Mouse (Mus musculus) limb, embryonic 15.5 days (tissue): ENCODE measurements at regions not wholly inside any gene's neighbourhood (a gene's known extent, or its start where the extent isn't known, plus 50 kb on each side); places are given as distances from the start of the nearest gene placed in this dataset.

ENCODE experiments used
- ATAC-seq: fragments of 200-750 bp; cut with Nextera tagmentation; 2 replicates; pipeline ENCODE4 v1.8.0; 2017; ENCODE audit warnings: low read depth, moderate TSS enrichment; ENCODE audit not compliant: insufficient number of reproducible peaks, low FRiP score, low TSS enrichment
- H3K27ac ChIP-seq: fragments of 300-500 bp; sonication (generic); 2 replicates; pipeline ENCODE4 v1.5.1; 2015; ENCODE audit warnings: moderate library complexity, mild to moderate bottlenecking, inconsistent platforms
- H3K27me3 ChIP-seq: fragments of 300-500 bp; sonication (generic); 2 replicates; pipeline ENCODE4 v1.6.1; 2015; ENCODE audit warnings: inconsistent platforms
- H3K36me3 ChIP-seq: fragments of 300-500 bp; sonication (generic); 2 replicates; pipeline ENCODE4 v1.6.1; 2015; ENCODE audit warnings: inconsistent platforms
- H3K4me1 ChIP-seq: fragments of 300-500 bp; sonication (generic); 2 replicates; pipeline ENCODE4 v1.6.1; 2015; ENCODE audit warnings: inconsistent platforms
- H3K4me2 ChIP-seq: fragments of 300-500 bp; sonication (generic); 2 replicates; pipeline ENCODE4 v1.6.1; 2015; ENCODE audit warnings: mild to moderate bottlenecking, inconsistent platforms
- H3K4me3 ChIP-seq: fragments of 300-500 bp; sonication (generic); 2 replicates; pipeline ENCODE4 v1.5.1; 2015; ENCODE audit warnings: mild to moderate bottlenecking, inconsistent platforms
- H3K9ac ChIP-seq: fragments of 300-500 bp; sonication (generic); 2 replicates; pipeline ENCODE4 v1.6.1; 2015; ENCODE audit warnings: inconsistent platforms
- H3K9me3 ChIP-seq: fragments of 300-500 bp; sonication (generic); 2 replicates; pipeline ENCODE4 v1.6.1; 2016; ENCODE audit warnings: inconsistent platforms
- WGBS: fragments of 180-500 bp; shearing (Covaris S2); methylation state at CpG from one replicate; pipeline ENCODE4 v1.1.7; 2015; 5-methylcytosine and 5-hydroxymethylcytosine counted together

GRCm38 (mm10) chr1:177322745-177323299 is 64.8 kb upstream of the Akt3 start:
- H3K4me1 ChIP-seq: peaks cover 8% of the 10 kb centered on the region; the same call in 1 of the 2 replicates
- H3K36me3 ChIP-seq: no peaks in the 10 kb centered on the region
- peak overlapping the region; percentile 42 for H3K4me3 ChIP-seq
- H3K27me3 ChIP-seq: 0 out of 2 replicates have a peak, but pooled peaks cover 6% of the 10 kb centered on the region
- ATAC-seq: no peak
- peak overlapping the region; percentile 10; the same call in 1 of the 2 replicates for H3K9ac ChIP-seq
- H3K27ac ChIP-seq: no peak overlapping the region
- H3K9me3 ChIP-seq: no peaks in the 10 kb centered on the region
- peak overlapping the region; percentile 85 for H3K4me2 ChIP-seq
- under 1% methylated on average over 40 of the region's 40 CpGs for WGBS

GRCm38 (mm10) chr1:177322307-177322685 is 64.3 kb upstream of the Akt3 start:
- Histone ChIP-seq H3K4me1 (peaks cover 8% of the 10 kb centered on the region; the same call in 1 of the 2 replicates), H3K27ac (no peak overlapping the region), H3K9ac (peak overlapping the region; percentile 10; the same call in 1 of the 2 replicates), H3K4me2 (peak overlapping the region; percentile 85), H3K36me3 (no peaks in the 10 kb centered on the region), H3K9me3 (no peaks in the 10 kb centered on the region), H3K4me3 (peak overlapping the region; percentile 42), H3K27me3 (0 out of 2 replicates have a peak, but pooled peaks cover 6% of the 10 kb centered on the region)
- WGBS: 8% methylated on average over 6 of the region's 6 CpGs
- no peak for ATAC-seq

- no peaks in the 10 kb centered on the region for H3K9me3 ChIP-seq
- 49% methylated on average over 5 of the region's 5 CpGs for WGBS
- H3K4me3 ChIP-seq: no peak overlapping the region
- H3K27me3 ChIP-seq: 0 out of 2 replicates have a peak, but pooled peaks cover 6% of the 10 kb centered on the region
- no peak overlapping the region; the same call in 1 of the 2 replicates for H3K4me2 ChIP-seq
- H3K36me3 ChIP-seq: no peaks in the 10 kb centered on the region
- no peak overlapping the region for H3K9ac ChIP-seq
- no peak for ATAC-seq
- H3K4me1 ChIP-seq: peaks cover 8% of the 10 kb centered on the region; the same call in 1 of the 2 replicates
- H3K27ac ChIP-seq: no peak overlapping the region
Measured at GRCm38 (mm10) chr1:177321655-177322306, 63.8 kb upstream of the Akt3 start.

- Histone ChIP-seq H3K4me2 (no peak overlapping the region), H3K9me3 (no peaks in the 10 kb centered on the region), H3K9ac (no peak overlapping the region), H3K4me3 (no peak overlapping the region), H3K27me3 (no peaks in the 10 kb centered on the region), H3K4me1 (no peaks in the 10 kb centered on the region), H3K27ac (no peak overlapping the region), H3K36me3 (no peaks in the 10 kb centered on the region)
- WGBS: 18% methylated on average over 5 of the region's 5 CpGs
- ATAC-seq: no peak
Measured at GRCm38 (mm10) chr1:177308213-177308872, 50.3 kb upstream of the Akt3 start.
